Mouse (Mus musculus) E14TG2a.4 (cell line): ENCODE data around the gene Grm5.

Experiments
- CTCF ChIP-seq: conservative IDR thresholded peaks from 2 replicates; pipeline ENCODE4 v1.5.1; 2014; ENCODE audit warnings: low read length
- NANOG ChIP-seq: IDR thresholded peaks from 2 replicates; pipeline ENCODE4 v1.6.1; 2014; ENCODE audit warnings: borderline replicate concordance, low read length, mixed read lengths

DNA sequence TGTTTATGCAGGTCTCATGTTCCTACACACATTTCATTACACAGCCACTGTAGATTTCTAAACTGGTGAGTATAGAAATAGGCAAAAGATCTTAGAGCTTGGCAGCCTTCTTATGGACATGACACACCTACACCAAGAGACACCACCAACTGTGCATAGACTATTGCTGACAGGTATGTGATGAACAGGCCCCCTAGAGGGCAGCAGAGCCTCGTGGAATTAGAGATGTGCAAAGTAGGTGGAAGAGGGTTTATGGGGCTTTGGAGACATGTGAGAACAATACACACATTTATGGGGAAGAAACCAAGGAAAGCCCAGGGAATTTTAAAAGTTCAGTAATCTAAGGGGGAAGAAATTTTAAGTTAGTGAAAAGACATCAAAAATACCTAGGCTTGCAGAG is 513.7 kb downstream of the Grm5 start:
- TF ChIP-seq CTCF (peak; percentile 40), NANOG (no peak)
